Mouse (Mus musculus) liver, adult 2 months (tissue): ENCODE results near the gene Herc3.

ENCODE experiments used
- CTCF ChIP-seq: fragments of 200-500 bp; IDR thresholded peaks from 2 replicates; pipeline ENCODE4 v1.5.1; 2011; ENCODE audit warnings: low read depth, low read length, control low read depth
- POLR2A ChIP-seq: fragments of 200-500 bp; IDR thresholded peaks from 2 replicates; pipeline ENCODE4 v1.6.1; 2011; ENCODE audit warnings: low read length, control low read depth; ENCODE audit not compliant: insufficient read depth; ENCODE audit errors: extremely low read depth

- TF ChIP-seq CTCF (no peak), POLR2A (no peak)
Measured at GRCm38 (mm10) chr6:58931149-58931548, 99.9 kb downstream of the Herc3 start.
